Mouse (Mus musculus) heart, adult 8-10 months (tissue): Measurements from ENCODE around the gene Fignl2. TPM values are rescaled to one million over a fixed set of nuclear protein-coding genes. Genes with fewer than 3 reads are reported as not detected.

Source experiments
- DNase-seq: peaks from one replicate; pipeline ENCODE4 v3.0.0; 2022; ENCODE audit warnings: low spot score
- total RNA-seq, 4 experiments: library from RNA; stranded (reverse); gene quantifications; 2 replicates each; pipeline ENCODE4 v1.2.4; 2022

Fignl2 gene
- total RNA-seq, 4 experiments from 2014 or later: 0.84 to 1.5 (median 1.2) TPM

GRCm38 (mm10) chr15:101066920-101067696, 11.3 kb downstream of the Fignl2 start:
- no peak for DNase-seq

GRCm38 (mm10) chr15:101066364-101066847, 12.0 kb downstream of the Fignl2 start:
- DNase-seq: no peak

GRCm38 (mm10) chr15:101065069-101065468, 13.3 kb downstream of the Fignl2 start:
- DNase-seq: no peak

- DNase-seq: no peak
These were observed 18.0 kb downstream of the Fignl2 start for GRCm38 (mm10) chr15:101060280-101060852.

- no peak for DNase-seq
These were observed 18.6 kb downstream of the Fignl2 start for GRCm38 (mm10) chr15:101059570-101060279.

GRCm38 (mm10) chr15:101056225-101056624, 22.1 kb downstream of the Fignl2 start:
- no peak for DNase-seq

- no peak for DNase-seq
These were observed 23.8 kb downstream of the Fignl2 start for GRCm38 (mm10) chr15:101054541-101054940.

GRCm38 (mm10) chr15:101053832-101054459, 24.4 kb downstream of the Fignl2 start:
- no peak for DNase-seq

GRCm38 (mm10) chr15:101052560-101053501, 25.5 kb downstream of the Fignl2 start:
- no peak for DNase-seq

GRCm38 (mm10) chr15:101051869-101052268, 26.5 kb downstream of the Fignl2 start:
- DNase-seq: no peak

- no peak for DNase-seq
These were observed 29.9 kb downstream of the Fignl2 start for GRCm38 (mm10) chr15:101048338-101048896.

GRCm38 (mm10) chr15:101047194-101047555, 31.2 kb downstream of the Fignl2 start, which contains the start of gene Gm47841:
Gene Gm47841 (minus strand): TSS chr15:101047397.
- no peak for DNase-seq

- no peak for DNase-seq
These were observed 31.7 kb downstream of the Fignl2 start for GRCm38 (mm10) chr15:101046527-101047193.

GRCm38 (mm10) chr15:101046039-101046526, 32.3 kb downstream of the Fignl2 start:
- DNase-seq: no peak

- DNase-seq: no peak
These were observed 33.8 kb downstream of the Fignl2 start for GRCm38 (mm10) chr15:101044531-101044930.

- peak; percentile 31 for DNase-seq
These were observed 35.8 kb downstream of the Fignl2 start for GRCm38 (mm10) chr15:101042613-101043012.

GRCm38 (mm10) chr15:101041966-101042365, 36.4 kb downstream of the Fignl2 start:
- no peak for DNase-seq

GRCm38 (mm10) chr15:101039651-101040050, 38.7 kb downstream of the Fignl2 start:
- no peak for DNase-seq

- no peak for DNase-seq
These were observed 49.4 kb downstream of the Fignl2 start for GRCm38 (mm10) chr15:101028960-101029359.

GRCm38 (mm10) chr15:101011352-101011751, 67.0 kb downstream of the Fignl2 start:
- no peak for DNase-seq
